Mouse (Mus musculus): ENCODE results near the gene Fcgrt. TPM values are rescaled to one million over a fixed set of nuclear protein-coding genes. Genes with fewer than 3 reads are reported as not detected.

The Fcgrt gene
- polyA plus RNA-seq, 1 experiment from 2014 or later = 43.6 TPM

- Histone ChIP-seq H3K27me3 (no peaks in the 10 kb centered on the region), H3K4me3 (replicated peaks) (no peak overlapping the region), H3K4me1 (replicated peaks) (peaks cover 32% of the 10 kb centered on the region), H3K9me3 (replicated peaks) (no peaks in the 10 kb centered on the region), H3K4me2 (no peak overlapping the region), H3K9ac (no peak overlapping the region), H3K27ac (replicated peaks) (no peak overlapping the region), H3K36me3 (replicated peaks) (peaks cover 19% of the 10 kb centered on the region)
- 54% methylated on average over 5 of the region's 5 CpGs for WGBS (ENCODE audit: insufficient replicate concordance)
- ATAC-seq (ENCODE audit: insufficient read depth) = no peak
These were observed 22.6 kb downstream of the Fcgrt start for GRCm38 (mm10) chr7:45081016-45081415.

GRCm38 (mm10) chr7:45079856-45080255 is 23.8 kb downstream of the Fcgrt start:
- H3K9ac ChIP-seq = no peak overlapping the region
- ATAC-seq (ENCODE audit: insufficient read depth) = no peak
- peaks cover 44% of the 10 kb centered on the region for H3K4me1 ChIP-seq (replicated peaks)
- H3K9me3 ChIP-seq (replicated peaks) = no peaks in the 10 kb centered on the region
- 0 out of 2 replicates have a peak overlapping the region, but pooled peaks have one; percentile 9 for H3K4me2 ChIP-seq
- under 1% methylated on average over 10 of the region's 10 CpGs for WGBS (ENCODE audit: insufficient replicate concordance)
- no peak overlapping the region for H3K4me3 ChIP-seq (replicated peaks)
- peaks cover 29% of the 10 kb centered on the region for H3K36me3 ChIP-seq (replicated peaks)
- no peaks in the 10 kb centered on the region for H3K27me3 ChIP-seq
- no peak overlapping the region for H3K27ac ChIP-seq (replicated peaks)

GRCm38 (mm10) chr7:45078513-45078912 is 25.1 kb downstream of the Fcgrt start:
- Histone ChIP-seq H3K27me3 (no peaks in the 10 kb centered on the region), H3K4me2 (no peak overlapping the region), H3K9ac (no peak overlapping the region), H3K9me3 (replicated peaks) (no peaks in the 10 kb centered on the region), H3K4me3 (replicated peaks) (no peak overlapping the region), H3K27ac (replicated peaks) (no peak overlapping the region), H3K36me3 (replicated peaks) (peaks cover 37% of the 10 kb centered on the region), H3K4me1 (replicated peaks) (peaks cover 49% of the 10 kb centered on the region)
- WGBS (ENCODE audit: insufficient replicate concordance) = 22% methylated on average over 9 of the region's 9 CpGs
- no peak for ATAC-seq (ENCODE audit: insufficient read depth)

- Histone ChIP-seq H3K36me3 (replicated peaks) (peaks cover 41% of the 10 kb centered on the region), H3K4me2 (no peak overlapping the region), H3K9me3 (replicated peaks) (no peaks in the 10 kb centered on the region), H3K4me3 (replicated peaks) (no peak overlapping the region), H3K27ac (replicated peaks) (no peak overlapping the region), H3K9ac (no peak overlapping the region), H3K27me3 (no peaks in the 10 kb centered on the region), H3K4me1 (replicated peaks) (peaks cover 48% of the 10 kb centered on the region)
- 81% methylated on average over 2 of the region's 2 CpGs for WGBS (ENCODE audit: insufficient replicate concordance)
- no peak for ATAC-seq (ENCODE audit: insufficient read depth)
These were observed 25.8 kb downstream of the Fcgrt start for GRCm38 (mm10) chr7:45077829-45078228.

GRCm38 (mm10) chr7:45077322-45077721 is 26.3 kb downstream of the Fcgrt start:
- Histone ChIP-seq H3K4me3 (replicated peaks) (no peak overlapping the region), H3K4me2 (no peak overlapping the region), H3K9me3 (replicated peaks) (no peaks in the 10 kb centered on the region), H3K9ac (no peak overlapping the region), H3K4me1 (replicated peaks) (peaks cover 47% of the 10 kb centered on the region), H3K27ac (replicated peaks) (no peak overlapping the region), H3K36me3 (replicated peaks) (peaks cover 41% of the 10 kb centered on the region), H3K27me3 (no peaks in the 10 kb centered on the region)
- no peak for ATAC-seq (ENCODE audit: insufficient read depth)
- WGBS (ENCODE audit: insufficient replicate concordance) = 77% methylated on average over 14 of the region's 14 CpGs

- ATAC-seq (ENCODE audit: insufficient read depth) = no peak
- H3K36me3 ChIP-seq (replicated peaks) = peaks cover 41% of the 10 kb centered on the region
- 82% methylated on average over 30 of the region's 30 CpGs for WGBS (ENCODE audit: insufficient replicate concordance)
- H3K9me3 ChIP-seq (replicated peaks) = no peaks in the 10 kb centered on the region
- no peak overlapping the region for H3K4me3 ChIP-seq (replicated peaks)
- H3K4me2 ChIP-seq = no peak overlapping the region
- no peak overlapping the region for H3K27ac ChIP-seq (replicated peaks)
- H3K9ac ChIP-seq = no peak overlapping the region
- H3K27me3 ChIP-seq = no peaks in the 10 kb centered on the region
- peaks cover 41% of the 10 kb centered on the region for H3K4me1 ChIP-seq (replicated peaks)
These were observed 27.1 kb downstream of the Fcgrt start for GRCm38 (mm10) chr7:45076501-45076900.

- ATAC-seq (ENCODE audit: insufficient read depth) = peak; percentile 10; the same call in 1 of the 2 replicates
- no peaks in the 10 kb centered on the region for H3K9me3 ChIP-seq (replicated peaks)
- H3K4me2 ChIP-seq = no peak overlapping the region
- no peak overlapping the region for H3K27ac ChIP-seq (replicated peaks)
- H3K4me3 ChIP-seq (replicated peaks) = no peak overlapping the region
- peaks cover 41% of the 10 kb centered on the region for H3K4me1 ChIP-seq (replicated peaks)
- peaks cover 41% of the 10 kb centered on the region for H3K36me3 ChIP-seq (replicated peaks)
- no peak overlapping the region for H3K9ac ChIP-seq
- H3K27me3 ChIP-seq = no peaks in the 10 kb centered on the region
- 66% methylated on average over 4 of the region's 4 CpGs for WGBS (ENCODE audit: insufficient replicate concordance)
These were observed 28.2 kb downstream of the Fcgrt start for GRCm38 (mm10) chr7:45075405-45075804.

GRCm38 (mm10) chr7:45073949-45074348 is 29.7 kb downstream of the Fcgrt start:
- ATAC-seq (ENCODE audit: insufficient read depth) = no peak
- 75% methylated on average over 12 of the region's 12 CpGs for WGBS (ENCODE audit: insufficient replicate concordance)
- Histone ChIP-seq H3K36me3 (replicated peaks) (peaks cover 41% of the 10 kb centered on the region), H3K4me3 (replicated peaks) (no peak overlapping the region), H3K27me3 (no peaks in the 10 kb centered on the region), H3K4me2 (no peak overlapping the region), H3K9me3 (replicated peaks) (no peaks in the 10 kb centered on the region), H3K9ac (no peak overlapping the region), H3K4me1 (replicated peaks) (peaks cover 33% of the 10 kb centered on the region), H3K27ac (replicated peaks) (no peak overlapping the region)

GRCm38 (mm10) chr7:45073171-45073707 is 30.4 kb downstream of the Fcgrt start:
- WGBS (ENCODE audit: insufficient replicate concordance) = 53% methylated on average over 7 of the region's 7 CpGs
- Histone ChIP-seq H3K4me2 (no peak overlapping the region), H3K36me3 (replicated peaks) (peaks cover 41% of the 10 kb centered on the region), H3K9me3 (replicated peaks) (no peaks in the 10 kb centered on the region), H3K27me3 (no peaks in the 10 kb centered on the region), H3K4me3 (replicated peaks) (no peak overlapping the region), H3K4me1 (replicated peaks) (peaks cover 38% of the 10 kb centered on the region), H3K9ac (no peak overlapping the region), H3K27ac (replicated peaks) (no peak overlapping the region)
- ATAC-seq (ENCODE audit: insufficient read depth) = no peak

- Histone ChIP-seq H3K4me1 (replicated peaks) (peaks cover 44% of the 10 kb centered on the region), H3K27ac (replicated peaks) (no peak overlapping the region), H3K9ac (no peak overlapping the region), H3K36me3 (replicated peaks) (peaks cover 34% of the 10 kb centered on the region), H3K4me3 (replicated peaks) (no peak overlapping the region), H3K9me3 (replicated peaks) (no peaks in the 10 kb centered on the region), H3K4me2 (no peak overlapping the region), H3K27me3 (no peaks in the 10 kb centered on the region)
- no peak for ATAC-seq (ENCODE audit: insufficient read depth)
- WGBS (ENCODE audit: insufficient replicate concordance) = 64% methylated on average over 2 of the region's 2 CpGs
These were observed 31.4 kb downstream of the Fcgrt start for GRCm38 (mm10) chr7:45072230-45072629.

GRCm38 (mm10) chr7:45069671-45070070 is 34.0 kb downstream of the Fcgrt start:
- no peak overlapping the region for H3K9ac ChIP-seq
- peaks cover 10% of the 10 kb centered on the region; the same call in 1 of the 2 replicates for H3K36me3 ChIP-seq (replicated peaks)
- no peak for ATAC-seq (ENCODE audit: insufficient read depth)
- WGBS (ENCODE audit: insufficient replicate concordance) = 45% methylated on average over 2 of the region's 2 CpGs
- H3K4me1 ChIP-seq (replicated peaks) = peaks cover 30% of the 10 kb centered on the region; the same call in 1 of the 2 replicates
- H3K9me3 ChIP-seq (replicated peaks) = no peaks in the 10 kb centered on the region
- H3K27me3 ChIP-seq = no peaks in the 10 kb centered on the region
- H3K27ac ChIP-seq (replicated peaks) = no peak overlapping the region
- H3K4me3 ChIP-seq (replicated peaks) = no peak overlapping the region
- no peak overlapping the region for H3K4me2 ChIP-seq

GRCm38 (mm10) chr7:45068000-45068318 is 35.7 kb downstream of the Fcgrt start:
- no peaks in the 10 kb centered on the region for H3K9me3 ChIP-seq (replicated peaks)
- no peak overlapping the region for H3K27ac ChIP-seq (replicated peaks)
- peaks cover 36% of the 10 kb centered on the region for H3K4me1 ChIP-seq (replicated peaks)
- H3K27me3 ChIP-seq = no peaks in the 10 kb centered on the region
- ATAC-seq (ENCODE audit: insufficient read depth) = no peak
- H3K9ac ChIP-seq = no peak overlapping the region
- H3K4me3 ChIP-seq (replicated peaks) = no peak overlapping the region
- H3K4me2 ChIP-seq = no peak overlapping the region
- no peaks in the 10 kb centered on the region for H3K36me3 ChIP-seq (replicated peaks)
- whole genome bisulfite sequencing (ENCODE audit: insufficient replicate concordance) = 15% methylated on average over 5 of the region's 5 CpGs

All from liver, embryonic 15.5 days (tissue).